Mouse (Mus musculus): Measurements from ENCODE around the gene Stac3.

- TF ChIP-seq POLR2A (IDR thresholded peaks at IDR 0.05; ENCODE audit: borderline replicate concordance, insufficient read depth, low read length) (no peak), CTCF (IDR thresholded peaks at IDR 0.05; ENCODE audit: borderline replicate concordance, insufficient read depth, low read depth, low read length) (no peak)
Observed at GRCm38 (mm10) chr10:127513501-127514091, 12.1 kb downstream of the Stac3 start.
